Mouse (Mus musculus) hindbrain, embryonic 13.5 days (tissue): ENCODE measurements around the gene Tmem50b. TPM values are rescaled to one million over a fixed set of nuclear protein-coding genes. Genes with fewer than 3 reads are reported as not detected.

Experiments
- ATAC-seq: fragments of 200-750 bp; cut with Nextera tagmentation; 2 replicates; pipeline ENCODE4 v1.8.0; 2017; ENCODE audit warnings: moderate TSS enrichment; ENCODE audit not compliant: low FRiP score
- H3K27ac ChIP-seq: fragments of 300-500 bp; sonication (generic); 2 replicates; pipeline ENCODE4 v1.5.1; 2015; ENCODE audit warnings: inconsistent platforms, mild to moderate bottlenecking, moderate library complexity
- H3K27me3 ChIP-seq: fragments of 300-500 bp; sonication (generic); 2 replicates; pipeline ENCODE4 v1.6.1; 2015; ENCODE audit warnings: mild to moderate bottlenecking, inconsistent platforms
- H3K36me3 ChIP-seq: fragments of 300-500 bp; sonication (generic); 2 replicates; pipeline ENCODE4 v1.6.1; 2015; ENCODE audit warnings: mild to moderate bottlenecking, inconsistent platforms
- H3K4me1 ChIP-seq: fragments of 300-500 bp; sonication (generic); replicated peaks from 2 replicates; pipeline ENCODE4 v1.6.1; 2015; ENCODE audit warnings: inconsistent platforms
- H3K4me2 ChIP-seq: fragments of 300-500 bp; sonication (generic); 2 replicates; pipeline ENCODE4 v1.6.1; 2015; ENCODE audit warnings: inconsistent platforms, mild to moderate bottlenecking, moderate library complexity
- H3K4me3 ChIP-seq: fragments of 300-500 bp; sonication (generic); 2 replicates; pipeline ENCODE4 v1.5.1; 2015; ENCODE audit warnings: mild to moderate bottlenecking, inconsistent platforms
- H3K9ac ChIP-seq: fragments of 300-500 bp; sonication (generic); 2 replicates; pipeline ENCODE4 v1.6.1; 2015; ENCODE audit warnings: mild to moderate bottlenecking, inconsistent platforms
- H3K9me3 ChIP-seq: fragments of 300-500 bp; sonication (generic); 2 replicates; pipeline ENCODE4 v1.6.1; 2016; ENCODE audit warnings: inconsistent platforms
- WGBS: fragments of 180-500 bp; shearing (Covaris S2); methylation state at CpG from one replicate; pipeline ENCODE4 v1.1.7; 2015; 5-methylcytosine and 5-hydroxymethylcytosine counted together
- polyA plus RNA-seq: library from polyadenylated mRNA; unstranded; fragments of >200 nt; fragmentation: Nextera tagmentation; extraction: Ambion mirVana; gene quantifications from 2 replicates; pipeline ENCODE4 v1.2.1, GENCODE M21; 2015

The Tmem50b gene
- polyA plus RNA-seq, 1 experiment from 2014 or later = 69.5 TPM

GRCm38 (mm10) chr16:91628673-91629072, 31.1 kb upstream of the Tmem50b start:
- H3K36me3 ChIP-seq = peaks cover 87% of the 10 kb centered on the region
- no peaks in the 10 kb centered on the region for H3K4me1 ChIP-seq
- H3K9ac ChIP-seq = no peak overlapping the region
- no peak overlapping the region for H3K4me2 ChIP-seq
- no peak for ATAC-seq
- no peaks in the 10 kb centered on the region for H3K9me3 ChIP-seq
- H3K27me3 ChIP-seq = no peaks in the 10 kb centered on the region
- no peak overlapping the region for H3K27ac ChIP-seq
- no peak overlapping the region for H3K4me3 ChIP-seq
- 95% methylated on average over 3 of the region's 3 CpGs for WGBS

- Histone ChIP-seq H3K27ac (no peak overlapping the region), H3K4me3 (no peak overlapping the region), H3K9ac (no peak overlapping the region), H3K36me3 (peaks cover 90% of the 10 kb centered on the region), H3K4me2 (no peak overlapping the region), H3K27me3 (no peaks in the 10 kb centered on the region), H3K9me3 (no peaks in the 10 kb centered on the region), H3K4me1 (no peaks in the 10 kb centered on the region)
- WGBS = 92% methylated on average over 7 of the region's 7 CpGs
- ATAC-seq = no peak
These were observed 30.2 kb upstream of the Tmem50b start for GRCm38 (mm10) chr16:91627831-91628230.

- no peak for ATAC-seq
- H3K36me3 ChIP-seq = peaks cover 78% of the 10 kb centered on the region
These were observed 25.5 kb upstream of the Tmem50b start for GRCm38 (mm10) chr16:91623074-91623473.

DNA sequence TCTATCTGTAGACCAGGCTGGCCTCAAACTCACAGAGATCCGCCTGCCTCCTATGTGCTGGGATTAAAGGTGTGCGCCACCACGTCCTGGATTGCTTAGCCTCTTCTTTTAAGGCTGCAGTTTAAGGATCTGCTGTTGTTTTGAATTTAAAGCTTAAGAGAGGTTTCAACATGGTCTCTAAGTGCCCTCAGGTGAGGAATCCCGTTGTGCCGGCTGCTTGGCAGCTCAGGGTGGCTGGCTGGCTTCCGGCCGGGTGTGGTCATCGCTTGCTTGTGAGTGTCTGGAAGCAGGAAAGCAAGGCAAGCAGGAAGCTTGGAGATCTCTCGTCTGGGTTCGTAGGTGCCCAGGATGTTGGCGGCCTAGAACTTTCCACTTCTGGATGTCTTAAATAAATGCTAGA, 23.4 kb upstream of the Tmem50b start:
- 93% methylated on average over 11 of the region's 11 CpGs for WGBS

More at GRCm38 (mm10) chr16:91623074-91623473, 25.5 kb upstream of the Tmem50b start:
- H3K4me2 ChIP-seq = no peak overlapping the region
- WGBS = 93% methylated on average over 9 of the region's 9 CpGs
- H3K9ac ChIP-seq = no peak overlapping the region
- H3K27me3 ChIP-seq = no peaks in the 10 kb centered on the region
- no peaks in the 10 kb centered on the region for H3K9me3 ChIP-seq
- H3K4me1 ChIP-seq = peaks cover 3% of the 10 kb centered on the region
- H3K4me3 ChIP-seq = no peak overlapping the region
- no peak overlapping the region for H3K27ac ChIP-seq

GRCm38 (mm10) chr16:91620185-91620584, 22.6 kb upstream of the Tmem50b start:
- Histone ChIP-seq H3K4me2 (no peak overlapping the region), H3K27me3 (no peaks in the 10 kb centered on the region), H3K4me1 (peaks cover 5% of the 10 kb centered on the region), H3K9me3 (no peaks in the 10 kb centered on the region), H3K36me3 (peaks cover 52% of the 10 kb centered on the region), H3K9ac (no peak overlapping the region), H3K27ac (no peak overlapping the region), H3K4me3 (no peak overlapping the region)
- ATAC-seq = no peak
- WGBS = 93% methylated on average over 5 of the region's 5 CpGs

More for the DNA sequence above, 23.4 kb upstream of the Tmem50b start:
- Histone ChIP-seq H3K9me3 (no peaks in the 10 kb centered on the region), H3K27ac (no peak overlapping the region), H3K4me2 (no peak overlapping the region), H3K27me3 (no peaks in the 10 kb centered on the region), H3K9ac (no peak overlapping the region), H3K4me3 (no peak overlapping the region), H3K36me3 (peaks cover 60% of the 10 kb centered on the region), H3K4me1 (peaks cover 5% of the 10 kb centered on the region)
- ATAC-seq = no peak

DNA sequence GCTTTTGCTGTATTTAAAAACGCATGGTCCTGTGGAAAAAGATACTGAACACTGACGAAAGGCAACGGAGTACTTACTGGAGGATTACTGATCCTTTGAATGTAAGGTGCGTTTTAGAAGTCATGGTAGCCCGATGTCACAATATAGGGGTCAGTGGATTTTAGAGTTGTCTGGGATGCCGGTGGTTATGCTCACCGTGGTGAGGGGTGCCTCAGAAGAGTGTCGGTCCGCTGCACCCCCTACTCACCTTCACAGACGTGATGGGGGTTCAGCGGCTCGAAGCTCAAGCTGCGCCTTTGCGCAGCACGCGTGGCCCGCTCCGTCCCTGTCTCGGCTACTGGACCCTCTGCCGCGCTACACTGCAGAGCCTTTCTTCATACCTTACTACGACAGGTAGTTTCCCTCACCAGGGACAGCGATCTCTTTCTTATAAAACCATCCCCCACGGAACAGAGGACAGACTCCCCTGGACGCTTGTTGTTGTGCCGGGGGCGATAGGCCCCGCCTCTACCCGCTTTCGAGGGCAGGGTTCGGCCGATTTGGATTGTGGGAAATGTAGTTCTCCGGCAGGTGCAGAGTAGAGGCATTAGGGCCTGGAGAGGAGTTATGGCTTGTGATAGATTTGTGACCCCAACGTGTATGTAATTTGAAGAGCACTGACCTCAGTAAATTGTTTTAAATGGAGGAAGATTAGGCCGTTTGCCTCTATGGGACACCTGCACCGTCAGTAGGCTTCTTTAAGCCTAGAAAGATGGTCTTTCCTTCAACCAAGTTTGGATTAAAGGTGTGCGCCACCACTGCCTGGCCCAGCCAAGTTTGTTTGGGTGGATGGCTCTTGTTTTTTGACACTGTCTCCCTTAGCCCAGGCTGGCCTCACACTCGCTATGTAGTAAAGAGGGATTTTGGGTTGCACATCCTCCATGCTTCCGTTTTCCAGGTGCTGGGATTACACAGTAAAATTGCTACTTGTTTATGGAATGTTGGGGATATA, 21.2 kb upstream of the Tmem50b start, which contains the start of gene Dnajc28:
TSS of gene Dnajc28 (minus strand) at position 516 of the 991 bp plus-strand sequence.
- WGBS = 10% methylated on average over 39 of the region's 39 CpGs

GRCm38 (mm10) chr16:91614552-91614951, 17.0 kb upstream of the Tmem50b start:
- Histone ChIP-seq H3K4me1 (peaks cover 5% of the 10 kb centered on the region), H3K9me3 (no peaks in the 10 kb centered on the region), H3K27ac (no peak overlapping the region), H3K4me2 (no peak overlapping the region), H3K9ac (no peak overlapping the region), H3K36me3 (no peaks in the 10 kb centered on the region), H3K27me3 (no peaks in the 10 kb centered on the region), H3K4me3 (no peak overlapping the region)
- no peak for ATAC-seq
- 87% methylated on average over 6 of the region's 6 CpGs for WGBS

More for the DNA sequence above, 21.2 kb upstream of the Tmem50b start, which contains the start of gene Dnajc28:
- Histone ChIP-seq H3K9me3 (no peaks in the 10 kb centered on the region), H3K27me3 (no peaks in the 10 kb centered on the region), H3K4me3 (peak within 1 kb of the TSS; percentile 64), H3K9ac (peak within 1 kb of the TSS; percentile 80), H3K36me3 (peaks cover 40% of the 10 kb centered on the region), H3K4me1 (peaks cover 5% of the 10 kb centered on the region), H3K27ac (0 out of 2 replicates have a peak within 1 kb of the TSS, but pooled peaks have one; percentile 19), H3K4me2 (peak within 1 kb of the TSS; percentile 76)
- peak; percentile 94 for ATAC-seq

- 57% methylated on average over 5 of the region's 5 CpGs for WGBS
- H3K9me3 ChIP-seq = no peaks in the 10 kb centered on the region
- no peak overlapping the region for H3K9ac ChIP-seq
- no peaks in the 10 kb centered on the region for H3K27me3 ChIP-seq
- no peak overlapping the region for H3K4me2 ChIP-seq
- no peak overlapping the region for H3K4me3 ChIP-seq
- no peak for ATAC-seq
- H3K36me3 ChIP-seq = no peaks in the 10 kb centered on the region
- no peaks in the 10 kb centered on the region for H3K4me1 ChIP-seq
- no peak overlapping the region for H3K27ac ChIP-seq
These were observed 14.9 kb upstream of the Tmem50b start for GRCm38 (mm10) chr16:91612525-91612924.

DNA sequence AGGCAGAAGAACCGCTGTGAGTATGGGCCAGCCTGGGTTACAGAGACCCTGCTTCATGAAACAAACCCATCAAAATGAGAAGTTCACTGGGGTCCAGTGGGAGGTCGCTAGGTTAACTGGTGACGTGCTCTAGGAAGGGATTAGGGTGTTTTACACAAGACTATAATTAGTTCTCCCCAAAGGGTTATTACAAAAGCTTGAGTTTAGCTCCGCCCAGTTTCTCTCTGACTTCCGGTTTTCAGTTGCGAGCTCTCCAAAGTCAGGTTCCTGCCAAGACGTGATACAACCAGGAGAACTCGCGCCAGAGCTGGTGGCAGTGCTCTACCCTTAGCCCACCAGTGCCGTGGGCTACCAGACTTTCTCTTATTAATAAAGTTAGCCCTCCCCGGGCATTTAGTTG, 13.6 kb upstream of the Tmem50b start:
- 79% methylated on average over 11 of the region's 11 CpGs for WGBS
- no peak for ATAC-seq
- Histone ChIP-seq H3K9ac (no peak overlapping the region), H3K36me3 (no peaks in the 10 kb centered on the region), H3K4me1 (no peaks in the 10 kb centered on the region), H3K9me3 (no peaks in the 10 kb centered on the region), H3K4me2 (no peak overlapping the region), H3K27me3 (no peaks in the 10 kb centered on the region), H3K4me3 (no peak overlapping the region), H3K27ac (no peak overlapping the region)

- Histone ChIP-seq H3K27me3 (no peaks in the 10 kb centered on the region), H3K9me3 (no peaks in the 10 kb centered on the region), H3K27ac (no peak overlapping the region), H3K4me3 (no peak overlapping the region), H3K36me3 (no peaks in the 10 kb centered on the region), H3K4me1 (no peaks in the 10 kb centered on the region), H3K9ac (no peak overlapping the region), H3K4me2 (no peak overlapping the region)
- no peak for ATAC-seq
- 83% methylated on average over 9 of the region's 9 CpGs for WGBS
These were observed 12.1 kb upstream of the Tmem50b start for GRCm38 (mm10) chr16:91609501-91610245.

GRCm38 (mm10) chr16:91606958-91607357, 9.4 kb upstream of the Tmem50b start:
- Histone ChIP-seq H3K27me3 (no peaks in the 10 kb centered on the region), H3K9ac (no peak overlapping the region), H3K4me3 (no peak overlapping the region), H3K27ac (no peak overlapping the region), H3K9me3 (no peaks in the 10 kb centered on the region), H3K4me1 (no peaks in the 10 kb centered on the region), H3K36me3 (no peaks in the 10 kb centered on the region), H3K4me2 (no peak overlapping the region)
- WGBS = 91% methylated on average over 8 of the region's 8 CpGs
- no peak for ATAC-seq

DNA sequence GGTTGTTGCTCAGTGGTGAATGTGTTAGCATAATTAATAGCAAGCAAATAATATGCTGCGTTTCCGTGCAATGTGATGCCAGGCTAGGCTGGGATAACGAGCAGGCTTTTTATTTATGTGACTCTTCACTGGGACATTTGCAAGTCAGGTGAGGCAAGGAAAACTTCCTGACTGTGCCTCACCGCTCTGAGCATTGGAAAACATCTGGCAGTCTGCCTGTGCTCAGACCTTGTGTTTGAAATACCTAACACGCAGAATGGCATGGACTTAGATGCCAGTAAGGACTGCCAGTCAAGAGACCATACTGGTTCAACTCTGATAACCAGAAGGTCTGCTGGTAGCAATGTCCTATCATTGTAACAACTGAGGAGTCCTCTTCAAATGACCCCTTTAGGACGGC, 7.6 kb upstream of the Tmem50b start:
- no peak overlapping the region for H3K4me2 ChIP-seq
- no peaks in the 10 kb centered on the region for H3K9me3 ChIP-seq
- H3K27ac ChIP-seq = no peak overlapping the region
- H3K9ac ChIP-seq = no peak overlapping the region
- no peak for ATAC-seq
- no peak overlapping the region for H3K4me3 ChIP-seq
- no peaks in the 10 kb centered on the region for H3K36me3 ChIP-seq
- no peaks in the 10 kb centered on the region for H3K4me1 ChIP-seq
- WGBS = 83% methylated on average over 6 of the region's 6 CpGs
- no peaks in the 10 kb centered on the region for H3K27me3 ChIP-seq
